13 mouse cellular contexts compared by ENCODE assay signal in genomic region chr1:97540291-97541161, GRCm38 (mm10).
DNase-seq lines count a peak whose midpoint lies in the region; ATAC-seq and TF ChIP-seq lines count a peak whose summit lies in the region.
"Had no signal": no experiment of that assay in that cellular context is flagged by ENCODE, and none has a peak within 500 bp of the region (broad histone marks: within the 10 kb centered on the region; RNA-seq: fewer than 3 reads in every experiment).

No protein-coding gene starts in this region.

- H3K36me3 ChIP-seq in forebrain, embryonic 10.5 days (replicated peaks): no peaks in the 10 kb centered on the region
- no peaks in the 10 kb centered on the region for H3K36me3 ChIP-seq in hindbrain, embryonic 14.5 days (replicated peaks; ENCODE audit: control insufficient read depth, insufficient read depth)
- H3K36me3 ChIP-seq in midbrain, postnatal 0 days (ENCODE audit: insufficient read depth, low read length): no peaks in the 10 kb centered on the region
- H3K36me3 ChIP-seq: limb, embryonic 12.5 days had no signal

- peaks cover 29% of the 10 kb centered on the region for H3K4me1 ChIP-seq in forebrain, embryonic 10.5 days
- H3K4me1 ChIP-seq in hindbrain, embryonic 14.5 days (replicated peaks; ENCODE audit: control insufficient read depth, insufficient read depth, low read length): peaks cover 3% of the 10 kb centered on the region; the same call in 1 of the 2 replicates
- H3K4me1 ChIP-seq in midbrain, postnatal 0 days (ENCODE audit: insufficient read depth, low read length): 0 out of 2 replicates have a peak, but pooled peaks cover 3% of the 10 kb centered on the region
- H3K4me1 ChIP-seq: limb, embryonic 12.5 days had no signal

- H3K4me3 ChIP-seq in forebrain, embryonic 10.5 days: peak overlapping the region; percentile 16
- H3K4me3 ChIP-seq in hindbrain, embryonic 14.5 days (replicated peaks; ENCODE audit: low read length): no peak overlapping the region
- no peak overlapping the region for H3K4me3 ChIP-seq in midbrain, postnatal 0 days (ENCODE audit: low read depth, low read length)
- H3K4me3 ChIP-seq: layer of hippocampus, adult 2 months; limb, embryonic 12.5 days had no signal

- no peak overlapping the region; the same call in 1 of the 2 replicates for H3K4me2 ChIP-seq in hindbrain, embryonic 14.5 days (replicated peaks)
- no peak overlapping the region for H3K4me2 ChIP-seq in midbrain, postnatal 0 days (ENCODE audit: low read depth, low read length, poor library complexity, severe bottlenecking)
- H3K4me2 ChIP-seq: limb, embryonic 12.5 days had no signal

- ATAC-seq in hindbrain, embryonic 14.5 days (ENCODE audit: low FRiP score): peak; percentile 93
- peak; percentile 78 for ATAC-seq in midbrain, postnatal 0 days (ENCODE audit: low FRiP score)
- no peak for ATAC-seq in activated CD4-positive, CD25-positive, alpha-beta regulatory T cell, adult 4 months
- ATAC-seq: liver, postnatal 0 days had no signal

- H3K27ac ChIP-seq in forebrain, embryonic 10.5 days: peak overlapping the region; percentile 86
- peak overlapping the region; percentile 34 for H3K27ac ChIP-seq in hindbrain, embryonic 14.5 days
- no peak overlapping the region for H3K27ac ChIP-seq in midbrain, postnatal 0 days (ENCODE audit: low read depth, low read length)
- H3K27ac ChIP-seq: layer of hippocampus, adult 2 months; limb, embryonic 12.5 days had no signal

- no peaks in the 10 kb centered on the region for H3K27me3 ChIP-seq in forebrain, embryonic 10.5 days (ENCODE audit: poor library complexity, severe bottlenecking)
- no peaks in the 10 kb centered on the region for H3K27me3 ChIP-seq in hindbrain, embryonic 14.5 days (ENCODE audit: control insufficient read depth, insufficient read depth, low read length)
- H3K27me3 ChIP-seq in midbrain, postnatal 0 days (ENCODE audit: insufficient read depth, low read length): no peaks in the 10 kb centered on the region
- H3K27me3 ChIP-seq: limb, embryonic 12.5 days had no signal

- WGBS in forebrain, embryonic 10.5 days: 20% methylated on average over 16 of the region's 16 CpGs
- 15% methylated on average over 16 of the region's 16 CpGs for WGBS in hindbrain, embryonic 14.5 days
- WGBS in midbrain, postnatal 0 days: 16% methylated on average over 16 of the region's 16 CpGs

- TF ChIP-seq CTCF in brain, embryonic 14.5 days (IDR thresholded peaks at IDR 0.05; ENCODE audit: borderline replicate concordance, extremely low read depth, insufficient read depth, insufficient read length): no peak
- no peak for TF ChIP-seq CTCF in midbrain, postnatal 0 days (IDR thresholded peaks at IDR 0.05)

- H3K9me3 ChIP-seq in forebrain, embryonic 10.5 days: no peaks in the 10 kb centered on the region
- no peaks in the 10 kb centered on the region for H3K9me3 ChIP-seq in hindbrain, embryonic 14.5 days (ENCODE audit: control insufficient read depth, low read length)
- H3K9me3 ChIP-seq in midbrain, postnatal 0 days (ENCODE audit: low read length): no peaks in the 10 kb centered on the region
- H3K9me3 ChIP-seq: limb, embryonic 12.5 days had no signal

- DNase-seq in brain, embryonic 14.5 days (ENCODE audit: low read depth): peak; percentile 93
- peak; percentile 77 for DNase-seq in forebrain, embryonic 10.5 days (ENCODE audit: extremely low spot score, low spot score)
- peak; percentile 57 for DNase-seq in hindbrain, embryonic 14.5 days (ENCODE audit: low spot score)
- DNase-seq in midbrain, postnatal 0 days (ENCODE audit: low spot score): peak; percentile 45
- no peak for DNase-seq in cerebellum, adult 8-10 months
- no peak for DNase-seq in thymus, adult 18-20 months
- no peak for DNase-seq in layer of hippocampus, postnatal 14 days (ENCODE audit: low spot score in 2 of 2)
- DNase-seq: heart, adult 18-20 months; kidney, adult 8-10 months; liver, postnatal 0 days had no signal

- H3K9ac ChIP-seq in hindbrain, embryonic 14.5 days: no peak overlapping the region
- H3K9ac ChIP-seq in midbrain, postnatal 0 days (replicated peaks; ENCODE audit: low read length, poor library complexity, severe bottlenecking): no peak overlapping the region
- H3K9ac ChIP-seq: limb, embryonic 12.5 days; liver, postnatal 0 days had no signal

- no peak for TF ChIP-seq POLR2A in brain, embryonic 14.5 days (IDR thresholded peaks at IDR 0.05; ENCODE audit: borderline replicate concordance, extremely low read depth, insufficient read depth, insufficient read length, poor library complexity, severe bottlenecking)

Comparison
In these comparisons a context has a peak if more than half of its experiments do, and no peak if none do; other contexts are left out.
1. DNase-seq: peak in brain, embryonic 14.5 days (single experiment), forebrain, embryonic 10.5 days (single experiment), hindbrain, embryonic 14.5 days (single experiment) and midbrain, postnatal 0 days (single experiment); none in cerebellum, adult 8-10 months (single experiment), thymus, adult 18-20 months (0 of 2) and layer of hippocampus, postnatal 14 days (0 of 2).